Mouse (Mus musculus): ENCODE measurements around the gene Myrip.
A peak's percentile ranks its signal among the peaks of the same experiment; 100 is the strongest.

The Myrip gene

DNA sequence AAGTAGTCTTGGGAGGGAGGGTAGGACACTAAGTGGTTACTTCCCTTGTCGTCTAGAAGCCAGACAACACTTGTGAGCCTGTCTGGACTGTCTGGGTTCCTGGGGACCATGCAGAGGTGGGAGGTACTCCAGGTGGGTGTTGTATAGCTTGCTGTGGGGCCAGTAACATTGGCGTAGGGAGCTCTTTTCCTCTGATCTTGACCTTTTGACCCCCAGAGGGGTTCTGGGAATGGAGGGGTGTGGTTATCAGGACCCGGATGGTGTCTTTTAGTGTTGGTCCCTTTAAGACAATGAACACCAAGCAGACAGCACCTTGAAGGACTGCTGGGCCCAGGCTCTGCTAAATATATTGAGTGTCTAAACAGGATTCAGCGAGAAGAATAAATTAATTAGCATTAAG is 36.9 kb downstream of the Myrip start:
- no peak for DNase-seq (ENCODE audit: extremely low spot score)

- DNase-seq (ENCODE audit: extremely low spot score) = no peak
These were observed 38.8 kb downstream of the Myrip start for GRCm38 (mm10) chr9:120339975-120340695.

DNA sequence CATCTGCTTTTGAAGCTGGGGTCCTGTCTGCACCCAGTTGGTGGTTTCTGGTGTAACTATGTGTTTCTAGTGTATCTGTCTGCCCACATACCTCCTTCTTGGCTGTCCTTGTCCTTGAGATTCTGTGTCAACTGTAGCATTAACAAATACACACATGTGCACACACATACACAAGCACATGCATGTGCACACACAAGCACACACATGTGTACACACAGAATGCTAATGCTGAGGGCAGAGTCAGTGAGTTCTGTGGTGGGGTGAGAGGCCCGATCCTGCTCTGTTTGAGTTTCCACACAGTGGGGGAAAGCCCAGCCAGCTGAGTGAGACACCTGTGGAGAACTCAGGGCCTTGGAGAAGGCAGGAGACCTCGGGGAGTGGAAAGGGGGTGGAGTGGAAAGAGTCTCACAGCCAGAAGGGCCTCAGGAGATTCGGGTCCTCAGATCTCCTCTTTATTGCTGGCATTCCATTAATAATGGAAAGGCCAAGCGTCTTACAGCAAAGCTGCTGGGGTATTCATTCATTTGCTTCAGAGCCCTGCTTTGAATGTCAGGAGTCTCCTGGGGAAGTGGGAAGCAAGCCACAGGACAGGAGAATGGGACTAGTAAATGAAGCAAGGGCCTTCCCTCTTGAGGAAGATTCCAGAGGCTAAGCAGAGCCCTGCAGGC is 41.9 kb downstream of the Myrip start:
- DNase-seq (ENCODE audit: extremely low spot score) = no peak

- peak; percentile 10 for DNase-seq (ENCODE audit: extremely low spot score)
These were observed 44.4 kb downstream of the Myrip start for GRCm38 (mm10) chr9:120345651-120346151.

GRCm38 (mm10) chr9:120349145-120349544 is 47.8 kb downstream of the Myrip start:
- DNase-seq (ENCODE audit: extremely low spot score) = no peak

DNA sequence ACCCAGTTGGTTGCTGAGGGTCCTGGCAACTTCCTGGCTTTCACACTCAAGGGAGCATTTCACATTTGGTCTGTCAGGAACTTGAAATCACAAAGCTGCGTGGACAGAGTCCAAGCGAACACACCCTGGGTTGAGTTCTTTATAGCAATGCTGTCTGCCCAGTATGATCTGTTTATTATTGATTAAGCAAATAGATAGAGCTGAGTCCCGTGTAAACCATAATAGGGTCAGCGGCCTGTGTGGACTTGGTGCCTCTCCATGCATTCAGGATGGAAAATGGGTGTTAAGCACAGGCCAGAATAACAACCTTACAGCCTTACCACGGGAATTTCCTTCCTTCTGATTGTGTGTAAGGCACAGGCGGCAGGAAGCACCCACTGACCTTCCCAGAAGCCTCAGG is 49.0 kb downstream of the Myrip start:
- no peak for DNase-seq (ENCODE audit: extremely low spot score)

DNA sequence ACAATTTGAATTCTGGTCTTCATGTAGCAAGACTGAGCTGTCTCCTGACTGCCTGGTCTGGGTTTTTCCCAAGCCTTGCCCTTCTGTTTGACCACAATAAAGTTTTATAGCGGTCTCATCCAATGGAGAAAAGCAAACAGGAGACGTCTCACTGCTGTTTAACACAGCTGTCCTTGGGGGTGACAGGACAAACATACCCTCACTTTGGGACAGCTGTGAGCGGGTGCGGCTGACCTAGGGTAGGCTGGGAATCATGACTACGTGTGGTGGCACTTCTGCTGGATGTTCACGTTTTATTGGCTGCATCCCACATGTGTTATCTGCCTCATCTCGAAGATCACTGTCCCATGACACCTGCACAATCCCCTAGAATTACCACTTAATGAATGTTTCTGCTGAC is 49.7 kb downstream of the Myrip start:
- DNase-seq (ENCODE audit: extremely low spot score) = no peak

DNA sequence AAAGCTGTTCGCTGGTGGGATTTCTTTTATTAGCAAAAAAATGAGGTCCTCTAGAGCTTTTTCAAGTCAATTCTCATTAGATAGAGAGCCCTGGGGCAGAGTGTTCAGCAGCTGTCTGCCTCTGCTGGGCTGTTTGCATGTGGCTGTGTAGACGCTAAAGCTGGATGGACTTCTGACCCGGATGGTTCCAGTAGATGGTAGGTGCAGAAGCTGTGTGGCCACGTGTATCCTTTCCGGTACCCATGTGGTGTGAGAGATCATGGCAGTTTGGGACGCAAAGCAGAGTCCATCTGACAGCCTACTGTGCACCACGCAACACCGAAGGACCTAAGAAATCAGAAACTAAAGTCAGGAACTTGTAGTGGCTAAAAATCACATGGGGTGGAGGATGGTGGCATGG is 50.2 kb downstream of the Myrip start:
- DNase-seq (ENCODE audit: extremely low spot score) = no peak

DNA sequence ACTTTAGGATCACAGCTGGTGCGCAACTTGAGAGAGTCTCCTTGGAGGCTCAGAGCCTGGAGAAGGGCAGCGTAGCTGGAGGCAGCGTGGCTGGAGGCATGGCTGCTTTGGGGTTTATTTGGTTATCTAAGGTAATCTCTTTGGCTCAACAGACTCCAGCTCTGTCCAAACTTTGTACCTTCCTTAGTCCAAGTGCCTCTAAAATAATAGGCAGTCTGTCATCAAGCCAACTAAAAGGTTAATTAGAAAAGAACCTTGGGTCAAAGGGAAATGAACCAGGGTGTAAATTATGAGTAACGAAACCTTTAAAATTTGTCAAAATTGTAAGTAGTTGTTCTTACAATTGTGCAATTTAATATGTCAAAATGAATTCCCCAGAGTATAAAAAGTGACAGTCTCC is 51.7 kb downstream of the Myrip start:
- DNase-seq (ENCODE audit: extremely low spot score) = no peak

DNA sequence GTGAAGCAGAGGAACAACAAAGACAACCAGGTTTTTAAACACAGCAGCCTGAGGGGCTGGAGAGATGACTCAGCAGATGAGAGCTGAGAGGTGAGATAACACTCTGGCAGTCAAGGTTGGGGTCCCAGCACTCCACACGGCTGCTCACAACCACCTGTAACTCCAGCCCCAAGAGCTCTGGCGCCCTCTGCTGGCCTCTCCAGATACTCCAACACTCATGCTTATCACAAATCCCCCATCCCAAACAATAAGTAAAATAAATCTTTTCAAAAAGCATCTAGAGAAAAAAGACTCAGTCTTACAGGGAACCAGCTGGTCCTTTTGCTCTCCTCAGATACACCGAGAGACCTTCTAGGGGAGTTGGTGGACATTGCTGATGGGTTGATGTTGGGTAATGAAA is 52.7 kb downstream of the Myrip start:
- no peak for DNase-seq (ENCODE audit: extremely low spot score)

GRCm38 (mm10) chr9:120354550-120355345 is 53.4 kb downstream of the Myrip start:
- DNase-seq (ENCODE audit: extremely low spot score) = no peak

- DNase-seq (ENCODE audit: extremely low spot score) = no peak
These were observed 55.2 kb downstream of the Myrip start for GRCm38 (mm10) chr9:120356490-120356889.

DNA sequence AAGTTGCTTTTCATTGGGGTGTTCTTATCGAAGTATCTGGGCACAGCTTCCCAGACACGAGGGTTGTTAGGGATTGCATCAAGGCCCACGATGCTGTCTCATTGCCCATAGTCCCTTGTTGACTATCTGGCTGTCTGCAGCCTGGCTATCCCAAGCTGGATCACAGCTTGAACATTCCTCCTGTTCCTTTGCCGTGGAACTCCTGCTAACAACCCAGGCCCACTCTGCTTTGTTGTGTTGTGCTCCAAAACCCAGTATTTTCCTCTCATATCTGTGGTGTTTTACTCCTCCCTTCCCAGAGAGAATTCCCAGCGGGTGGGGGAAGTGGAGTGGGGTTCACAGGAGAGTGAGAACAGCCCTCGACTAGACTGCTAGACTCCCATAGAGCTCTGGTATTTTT is 56.7 kb downstream of the Myrip start:
- DNase-seq (ENCODE audit: extremely low spot score) = no peak

- DNase-seq (ENCODE audit: extremely low spot score) = no peak
These were observed 59.3 kb downstream of the Myrip start for GRCm38 (mm10) chr9:120360397-120361177.

GRCm38 (mm10) chr9:120361656-120362055 is 60.3 kb downstream of the Myrip start:
- no peak for DNase-seq (ENCODE audit: extremely low spot score)

DNA sequence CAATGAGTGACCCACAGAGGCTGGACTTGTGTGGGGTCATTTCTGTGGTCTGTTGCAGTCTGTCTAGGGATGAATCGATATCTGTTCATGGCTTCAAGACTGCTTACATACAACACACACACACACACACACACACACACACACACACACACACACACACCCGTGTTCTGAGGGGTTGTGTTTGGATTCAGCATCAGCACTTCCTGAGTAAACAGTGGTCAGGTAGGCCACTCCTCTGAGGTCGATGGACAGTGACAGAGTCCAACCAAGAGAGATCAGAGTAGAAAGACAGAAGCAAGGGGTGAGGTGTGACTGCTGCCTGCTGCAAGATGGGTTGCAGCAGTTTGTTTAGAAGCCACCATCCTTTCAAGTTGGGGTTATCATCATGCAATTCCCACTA is 61.4 kb downstream of the Myrip start:
- DNase-seq (ENCODE audit: extremely low spot score) = no peak

DNA sequence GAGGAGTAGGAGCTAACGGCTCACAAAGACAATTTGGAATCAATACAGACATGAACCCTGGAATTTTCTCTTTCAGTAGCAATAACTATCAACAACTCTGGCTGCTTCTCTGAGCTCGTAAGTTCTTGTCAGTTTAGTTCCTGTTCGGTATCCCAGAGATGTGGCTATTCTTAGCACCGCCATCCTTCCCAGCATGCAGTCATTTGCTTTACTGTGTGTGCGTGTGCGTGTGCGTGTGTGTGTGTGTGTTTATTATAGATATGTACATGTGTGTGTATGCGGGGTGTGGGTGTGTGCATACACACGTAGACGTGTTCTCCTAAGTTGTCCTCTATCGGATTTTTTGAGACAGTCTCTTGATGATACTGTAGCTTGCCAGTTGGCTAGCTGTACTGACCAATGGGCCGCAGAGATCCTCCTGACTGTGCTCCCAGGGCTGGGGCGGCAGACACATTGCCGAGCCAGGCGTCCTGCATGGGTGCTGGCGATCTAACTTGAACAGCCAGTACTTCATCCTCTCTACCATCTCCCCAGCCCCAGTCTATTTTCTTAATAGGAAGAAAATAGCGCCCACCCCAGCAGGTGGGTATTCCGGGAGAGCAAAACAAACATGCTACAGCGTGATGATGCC is 63.5 kb downstream of the Myrip start:
- DNase-seq (ENCODE audit: extremely low spot score) = no peak

DNA sequence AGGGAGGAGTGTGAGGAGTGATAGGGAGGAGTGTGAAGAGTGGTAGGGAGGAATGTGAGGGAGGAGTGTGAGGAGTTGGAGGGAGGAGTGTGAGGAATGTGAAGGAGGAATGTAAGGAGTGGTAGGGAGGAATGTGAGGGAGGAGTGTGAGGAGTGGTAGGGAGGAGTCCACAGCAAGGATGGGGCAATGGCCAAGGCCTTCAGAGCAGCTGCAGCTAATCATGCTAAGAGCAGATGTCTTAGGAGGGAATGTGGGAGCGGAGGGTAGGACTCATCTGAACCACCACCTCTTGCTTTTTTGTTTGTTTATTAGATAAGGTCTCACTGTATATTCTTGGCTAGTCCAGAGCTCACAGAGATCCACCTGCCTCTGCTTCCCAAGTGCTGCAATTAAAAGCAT is 66.2 kb downstream of the Myrip start:
- no peak for DNase-seq (ENCODE audit: extremely low spot score)

- DNase-seq (ENCODE audit: extremely low spot score) = no peak
These were observed 70.3 kb downstream of the Myrip start for GRCm38 (mm10) chr9:120371633-120372032.

DNA sequence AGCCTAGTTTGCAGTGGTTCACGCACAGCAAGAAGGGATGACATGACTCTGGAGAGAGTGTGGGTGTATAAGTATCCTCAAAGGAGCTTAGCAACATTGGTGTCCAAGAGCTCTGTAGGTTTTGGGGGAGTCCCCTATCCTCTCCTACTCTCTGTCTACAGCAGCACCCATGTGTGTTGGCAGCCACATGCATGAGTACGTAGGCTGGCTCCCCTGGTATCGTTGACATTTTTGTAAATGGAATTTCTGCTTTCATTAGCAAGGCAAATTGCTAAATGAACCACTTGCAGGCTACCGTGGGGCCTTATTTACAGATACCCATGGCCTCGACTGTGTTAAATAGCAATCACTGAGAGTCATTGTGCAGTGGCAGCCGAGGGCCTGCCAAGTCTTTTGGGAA is 71.0 kb downstream of the Myrip start:
- no peak for DNase-seq (ENCODE audit: extremely low spot score)

DNA sequence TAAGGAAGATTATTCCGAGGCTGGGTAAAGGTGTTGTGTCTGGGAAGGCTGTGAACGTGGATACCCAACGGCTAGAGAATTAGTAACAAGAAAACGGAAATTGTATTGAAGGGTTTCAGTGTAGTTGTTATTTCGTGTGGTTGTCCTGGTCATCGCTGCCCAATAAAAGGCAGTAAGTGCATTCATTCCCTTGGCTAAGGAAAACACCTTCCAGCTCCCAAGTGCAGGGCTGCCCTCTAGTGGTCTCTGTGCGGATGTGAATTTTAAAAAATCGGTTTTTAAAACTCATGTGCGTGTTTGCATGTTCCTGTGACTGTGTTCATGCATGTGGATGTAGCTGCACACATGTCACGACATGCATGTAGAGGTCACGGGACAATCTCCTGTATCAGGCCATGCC is 76.4 kb downstream of the Myrip start:
- peak; percentile 35 for DNase-seq (ENCODE audit: extremely low spot score)
